Mouse (Mus musculus) retina, postnatal 7 days (tissue): ENCODE results near the gene Casz1.

Experiments
- DNase-seq: peaks from one replicate; pipeline ENCODE4 v3.0.0-alpha.2; 2012; ENCODE audit warnings: low read depth, low spot score

The Casz1 gene

GRCm38 (mm10) chr4:148797475-148798324 is 6.5 kb upstream of the Casz1 start:
- DNase-seq: no peak

- no peak for DNase-seq
Measured at GRCm38 (mm10) chr4:148803031-148803430, 1.2 kb upstream of the Casz1 start.

GRCm38 (mm10) chr4:148803636-148804035 is 593 bp upstream of the Casz1 start:
- DNase-seq: no peak

GRCm38 (mm10) chr4:148804780-148805160 is 541 bp downstream of the Casz1 start:
- DNase-seq: no peak

GRCm38 (mm10) chr4:148805161-148805810 is 1.1 kb downstream of the Casz1 start:
- DNase-seq: no peak

- DNase-seq: no peak
Measured at GRCm38 (mm10) chr4:148805811-148806747, 1.9 kb downstream of the Casz1 start.

GRCm38 (mm10) chr4:148806836-148807235 is 2.6 kb downstream of the Casz1 start:
- DNase-seq: peak; percentile 73

GRCm38 (mm10) chr4:148807397-148807796 is 3.2 kb downstream of the Casz1 start:
- no peak for DNase-seq

- DNase-seq: no peak
Measured at GRCm38 (mm10) chr4:148808839-148809238, 4.6 kb downstream of the Casz1 start.

GRCm38 (mm10) chr4:148810706-148811105 is 6.5 kb downstream of the Casz1 start:
- DNase-seq: no peak

GRCm38 (mm10) chr4:148811940-148812339 is 7.7 kb downstream of the Casz1 start:
- DNase-seq: peak; percentile 63

- DNase-seq: no peak
Measured at GRCm38 (mm10) chr4:148813247-148813646, 9.0 kb downstream of the Casz1 start.

- DNase-seq: no peak
Measured at GRCm38 (mm10) chr4:148816556-148816955, 12.3 kb downstream of the Casz1 start.

GRCm38 (mm10) chr4:148818161-148818560 is 13.9 kb downstream of the Casz1 start:
- DNase-seq: no peak

- DNase-seq: no peak
Measured at GRCm38 (mm10) chr4:148820171-148820570, 15.9 kb downstream of the Casz1 start.

GRCm38 (mm10) chr4:148823281-148823680 is 19.1 kb downstream of the Casz1 start:
- DNase-seq: no peak

- no peak for DNase-seq
Measured at GRCm38 (mm10) chr4:148830350-148830749, 26.1 kb downstream of the Casz1 start.

- DNase-seq: no peak
Measured at GRCm38 (mm10) chr4:148833245-148833990, 29.2 kb downstream of the Casz1 start.

- no peak for DNase-seq
Measured at GRCm38 (mm10) chr4:148836391-148836790, 32.2 kb downstream of the Casz1 start.

GRCm38 (mm10) chr4:148837046-148837445 is 32.8 kb downstream of the Casz1 start:
- DNase-seq: no peak

GRCm38 (mm10) chr4:148837644-148838043 is 33.4 kb downstream of the Casz1 start:
- no peak for DNase-seq
